Mouse (Mus musculus): ENCODE measurements around the gene Tmem150b.

DNA sequence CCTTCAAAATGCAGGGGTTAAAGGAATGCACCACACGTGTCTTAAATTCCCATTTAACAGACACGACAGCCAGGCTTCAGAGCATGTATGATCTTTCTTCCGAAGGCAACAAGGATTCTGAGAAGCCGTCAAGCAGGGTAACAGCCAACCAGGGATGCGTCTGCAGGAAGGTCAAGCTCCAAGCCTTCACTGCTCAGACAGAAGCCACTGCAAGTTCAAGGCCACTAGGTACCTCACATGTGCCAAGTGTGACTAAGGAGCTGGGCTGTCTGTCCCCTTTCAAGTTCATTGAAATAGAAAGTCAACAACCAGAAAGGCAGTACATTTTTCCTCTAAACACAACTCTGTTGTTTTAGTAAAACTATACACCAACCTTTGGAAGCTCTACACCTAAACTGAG, 58.2 kb downstream of the Tmem150b start:
- TF ChIP-seq EP300 (IDR thresholded peaks at IDR 0.05; ENCODE audit: low read depth in 1 of 2, low read length in 2 of 2) (no peak), TAL1 (IDR thresholded peaks at IDR 0.05; ENCODE audit: low read length) (no peak), KAT2A (conservative IDR thresholded peaks at IDR 0.05; ENCODE audit: low read depth, low read length) (no peak), MAX (IDR thresholded peaks at IDR 0.05; ENCODE audit: low read length) (no peak), CTCF (IDR thresholded peaks at IDR 0.05 in 2 of 3, conservative IDR thresholded peaks at IDR 0.05 in 1 of 3; ENCODE audit: control insufficient read depth in 1 of 3, insufficient read depth in 1 of 3, low read depth in 2 of 3, low read length in 3 of 3, poor library complexity in 1 of 3, severe bottlenecking in 1 of 3) (no peak)

Measured in MEL (cell line).